Mouse (Mus musculus) urinary bladder, postnatal 14 days (tissue): ENCODE results near the gene Fancf.

Experiments used
- DNase-seq: peaks from one replicate; pipeline ENCODE4 v3.0.0; 2021; ENCODE audit warnings: low spot score

The Fancf gene

GRCm38 (mm10) chr7:51862097-51862492 lies at the start of gene Fancf:
TSS of gene Fancf (minus strand) at chr7:51862267.
- peak; percentile 97 for DNase-seq

- DNase-seq: no peak
Observed at GRCm38 (mm10) chr7:51899066-51899465, 37.0 kb upstream of the Fancf start.

- DNase-seq: no peak
Observed at GRCm38 (mm10) chr7:51894939-51895338, 32.9 kb upstream of the Fancf start.

- DNase-seq: no peak
Observed at GRCm38 (mm10) chr7:51894133-51894801, 32.2 kb upstream of the Fancf start.

- DNase-seq: no peak
Observed at GRCm38 (mm10) chr7:51893008-51893407, 30.9 kb upstream of the Fancf start.

- no peak for DNase-seq
Observed at GRCm38 (mm10) chr7:51892224-51892965, 30.3 kb upstream of the Fancf start.

- no peak for DNase-seq
Observed at GRCm38 (mm10) chr7:51889601-51890000, 27.5 kb upstream of the Fancf start.

GRCm38 (mm10) chr7:51887678-51888567 lies 25.9 kb upstream of the Fancf start:
- DNase-seq: no peak

- DNase-seq: no peak
Observed at GRCm38 (mm10) chr7:51885345-51885744, 23.3 kb upstream of the Fancf start.

GRCm38 (mm10) chr7:51880121-51880520 lies 18.1 kb upstream of the Fancf start:
- DNase-seq: no peak

GRCm38 (mm10) chr7:51879136-51879723 lies 17.2 kb upstream of the Fancf start:
- DNase-seq: peak; percentile 4

- no peak for DNase-seq
Observed at GRCm38 (mm10) chr7:51878730-51879129, 16.7 kb upstream of the Fancf start.

GRCm38 (mm10) chr7:51876316-51876715 lies 14.2 kb upstream of the Fancf start:
- no peak for DNase-seq

- no peak for DNase-seq
Observed at GRCm38 (mm10) chr7:51872597-51872996, 10.5 kb upstream of the Fancf start.

GRCm38 (mm10) chr7:51872041-51872440 lies 10.0 kb upstream of the Fancf start:
- DNase-seq: no peak

- DNase-seq: no peak
Observed at GRCm38 (mm10) chr7:51867983-51868382, 5.9 kb upstream of the Fancf start.

- no peak for DNase-seq
Observed at GRCm38 (mm10) chr7:51865336-51865735, 3.3 kb upstream of the Fancf start.

GRCm38 (mm10) chr7:51862842-51863241 lies 775 bp upstream of the Fancf start:
- DNase-seq: no peak

- DNase-seq: peak; percentile 86
Observed at GRCm38 (mm10) chr7:51861250-51862096, 594 bp downstream of the Fancf start, which contains the start of gene Gas2. TSS of gene Gas2 (plus strand) at chr7:51862015.

GRCm38 (mm10) chr7:51851890-51852507 lies 10.1 kb downstream of the Fancf start:
- DNase-seq: no peak

- no peak for DNase-seq
Observed at GRCm38 (mm10) chr7:51850877-51851276, 11.2 kb downstream of the Fancf start.
